Mouse (Mus musculus) ES-Bruce4 (cell line): ENCODE measurements around the gene Luc7l3.

ENCODE experiments used
- CTCF ChIP-seq: IDR thresholded peaks from one replicate; pipeline ENCODE4 v1.8.1; 2011; ENCODE audit warnings: low read depth, low read length
- EP300 ChIP-seq: IDR thresholded peaks from 2 replicates; pipeline ENCODE4 v1.6.1; 2011; ENCODE audit warnings: low read depth, low read length; ENCODE audit not compliant: insufficient read depth

DNA sequence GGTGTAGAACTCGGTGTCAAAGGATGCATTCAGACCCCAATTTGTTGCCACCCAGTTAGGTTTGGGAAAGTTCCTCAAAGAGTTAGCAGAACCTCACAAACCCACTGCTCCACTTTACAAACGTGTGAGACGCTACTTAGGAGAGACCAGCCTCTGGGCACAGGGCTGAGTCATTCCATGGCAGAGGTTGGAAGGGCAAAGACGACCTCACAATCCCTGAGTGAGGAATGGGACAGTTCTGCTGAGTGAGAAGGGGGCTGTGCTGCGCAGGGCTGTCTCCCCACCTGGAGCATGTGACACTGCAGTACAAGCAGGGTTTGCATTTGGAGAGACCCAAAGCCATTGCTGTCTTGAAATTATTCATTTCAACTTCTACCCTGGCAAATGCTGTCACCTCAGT, 39.5 kb downstream of the Luc7l3 start:
- TF ChIP-seq CTCF (no peak), EP300 (no peak)
